Mouse (Mus musculus): ENCODE measurements around the gene Exoc6. TPM values are rescaled to one million over a fixed set of nuclear protein-coding genes. Genes with fewer than 3 reads are reported as not detected.
A peak's percentile ranks its signal among the peaks of the same experiment; 100 is the strongest.

Exoc6 gene
- polyA plus RNA-seq, 2 experiments = 17.3 to 31.6 TPM

DNA sequence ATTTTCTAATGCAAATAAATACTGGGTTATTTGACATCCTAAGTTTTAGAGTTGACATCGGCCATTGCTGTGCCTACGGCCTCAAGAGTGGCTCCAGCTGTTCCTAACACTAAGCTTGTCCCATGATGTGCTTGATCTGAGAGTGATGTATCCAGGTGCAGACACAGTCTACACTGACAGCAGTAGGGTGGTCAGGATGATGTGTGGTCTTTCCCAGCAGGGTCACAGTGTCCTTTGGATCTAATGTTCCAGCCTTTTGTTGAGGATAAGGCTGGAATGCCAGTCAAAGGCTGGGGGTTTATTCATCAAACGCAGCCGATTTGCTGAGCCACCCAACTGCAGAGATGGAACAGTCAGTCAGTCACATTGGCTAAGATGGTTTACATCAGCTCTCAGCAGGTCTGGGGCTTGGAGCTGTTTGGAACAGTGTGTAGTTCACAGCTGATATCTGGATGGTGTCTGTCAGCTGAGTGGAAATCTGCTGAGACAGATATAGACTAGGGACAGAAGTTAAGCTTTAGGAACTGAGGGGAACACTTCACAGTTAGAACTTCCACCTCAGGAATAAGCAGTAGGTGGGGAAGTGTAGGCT, 64.9 kb downstream of the Exoc6 start:
- TF ChIP-seq EP300 (IDR thresholded peaks at IDR 0.05; ENCODE audit: low read depth) (no peak), CTCF (IDR thresholded peaks at IDR 0.05; ENCODE audit: low read depth) (no peak)
- H3K27ac ChIP-seq = no peak overlapping the region
- no peak for DNase-seq (ENCODE audit: low read depth in 3 of 3, low spot score in 3 of 3)
- H3K36me3 ChIP-seq (replicated peaks; ENCODE audit: control insufficient read depth, insufficient read depth, low read depth) = peaks cover 6% of the 10 kb centered on the region
- H3K9ac ChIP-seq (replicated peaks) = no peak overlapping the region
- no peaks in the 10 kb centered on the region for H3K27me3 ChIP-seq (ENCODE audit: control insufficient read depth, insufficient read depth, low read length)
- ATAC-seq (ENCODE audit: insufficient read depth) = no peak
- no peaks in the 10 kb centered on the region for H3K4me1 ChIP-seq (replicated peaks; ENCODE audit: control insufficient read depth in 2 of 2, insufficient read depth in 2 of 2, low read length in 1 of 2)
- no peak overlapping the region for H3K4me2 ChIP-seq (ENCODE audit: low read depth)
- 82% methylated on average over 4 of the region's 4 CpGs for WGBS (ENCODE audit: insufficient replicate concordance)
- H3K9me3 ChIP-seq (ENCODE audit: control insufficient read depth, low read length) = no peaks in the 10 kb centered on the region
- H3K4me3 ChIP-seq (ENCODE audit: insufficient read depth in 1 of 2, low read depth in 2 of 2, low read length in 2 of 2) = no peak overlapping the region

DNA sequence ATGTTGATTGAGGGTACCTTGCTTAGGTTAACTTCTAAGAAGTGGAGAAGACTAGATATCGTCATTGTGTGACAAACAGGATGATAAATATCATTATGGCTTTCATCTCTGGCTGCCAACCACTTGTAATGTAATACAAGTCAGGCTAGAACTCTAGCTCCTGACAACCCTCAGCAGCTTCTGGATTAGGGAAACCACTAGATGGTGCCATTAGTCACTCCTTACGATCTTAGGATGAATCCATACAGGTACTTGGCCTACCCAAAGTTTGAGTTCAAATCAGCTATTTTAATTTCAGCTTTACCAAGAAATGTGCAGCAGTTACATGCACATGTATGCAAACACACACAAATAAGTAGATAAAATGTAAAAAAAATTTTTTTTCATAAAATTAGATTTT, 97.8 kb downstream of the Exoc6 start:
- H3K27ac ChIP-seq = no peak overlapping the region
- no peaks in the 10 kb centered on the region for H3K9me3 ChIP-seq (ENCODE audit: control insufficient read depth, low read length)
- DNase-seq (ENCODE audit: low read depth in 3 of 3, low spot score in 3 of 3) (no peak), ATAC-seq (ENCODE audit: insufficient read depth) (no peak)
- no peaks in the 10 kb centered on the region; the same call in 1 of the 2 replicates for H3K36me3 ChIP-seq (replicated peaks; ENCODE audit: control insufficient read depth, insufficient read depth, low read depth)
- H3K9ac ChIP-seq (replicated peaks) = no peak overlapping the region
- peak; percentile 10; the same call in 1 of the 2 replicates for TF ChIP-seq CTCF (IDR thresholded peaks at IDR 0.05; ENCODE audit: low read depth)
- no peak for TF ChIP-seq EP300 (IDR thresholded peaks at IDR 0.05; ENCODE audit: low read depth)
- no peaks in the 10 kb centered on the region for H3K4me1 ChIP-seq (replicated peaks; ENCODE audit: control insufficient read depth in 2 of 2, insufficient read depth in 2 of 2, low read length in 1 of 2)
- H3K27me3 ChIP-seq (ENCODE audit: control insufficient read depth, insufficient read depth, low read length) = no peaks in the 10 kb centered on the region
- H3K4me3 ChIP-seq (ENCODE audit: insufficient read depth in 1 of 2, low read depth in 2 of 2, low read length in 2 of 2) = no peak overlapping the region
- WGBS (ENCODE audit: insufficient replicate concordance) = 71% methylated on average over 2 of the region's 2 CpGs
- no peak overlapping the region for H3K4me2 ChIP-seq (ENCODE audit: low read depth)

DNA sequence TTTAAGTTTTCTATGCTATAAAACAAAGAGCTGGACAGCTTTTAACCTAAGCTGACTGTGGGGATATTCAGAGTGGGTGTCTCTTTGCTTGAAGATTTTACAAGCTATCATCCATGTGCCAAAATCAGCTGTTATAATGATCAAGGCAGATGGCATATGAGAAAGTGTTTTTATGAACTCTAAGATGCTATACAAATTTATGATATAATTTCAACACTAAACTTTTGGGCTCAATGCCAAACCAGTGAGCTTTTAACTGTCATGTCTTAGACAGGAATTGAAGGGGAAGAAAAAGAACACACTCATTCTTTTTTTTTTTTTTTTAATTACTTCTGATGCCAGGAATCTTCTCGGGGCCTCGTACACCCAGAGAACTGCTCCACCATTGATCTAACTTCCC, 100.3 kb downstream of the Exoc6 start:
- Histone ChIP-seq H3K4me2 (ENCODE audit: low read depth) (no peak overlapping the region), H3K36me3 (replicated peaks; ENCODE audit: control insufficient read depth, insufficient read depth, low read depth) (no peaks in the 10 kb centered on the region; the same call in 1 of the 2 replicates), H3K4me3 (ENCODE audit: insufficient read depth in 1 of 2, low read depth in 2 of 2, low read length in 2 of 2) (no peak overlapping the region), H3K9ac (replicated peaks) (no peak overlapping the region), H3K9me3 (ENCODE audit: control insufficient read depth, low read length) (no peaks in the 10 kb centered on the region), H3K27ac (no peak overlapping the region), H3K4me1 (replicated peaks; ENCODE audit: control insufficient read depth in 2 of 2, insufficient read depth in 2 of 2, low read length in 1 of 2) (peaks cover 0 to 2% of the 10 kb centered on the region in 2 experiments; a peak in 1 of 4 replicates), H3K27me3 (ENCODE audit: control insufficient read depth, insufficient read depth, low read length) (no peaks in the 10 kb centered on the region)
- ATAC-seq (ENCODE audit: insufficient read depth) (no peak), DNase-seq (ENCODE audit: low read depth in 3 of 3, low spot score in 3 of 3) (no peak)
- 60% methylated on average over 2 of the region's 2 CpGs for WGBS (ENCODE audit: insufficient replicate concordance)
- TF ChIP-seq CTCF (IDR thresholded peaks at IDR 0.05; ENCODE audit: low read depth) = no peak
- TF ChIP-seq EP300 (IDR thresholded peaks at IDR 0.05; ENCODE audit: low read depth) = no peak

DNA sequence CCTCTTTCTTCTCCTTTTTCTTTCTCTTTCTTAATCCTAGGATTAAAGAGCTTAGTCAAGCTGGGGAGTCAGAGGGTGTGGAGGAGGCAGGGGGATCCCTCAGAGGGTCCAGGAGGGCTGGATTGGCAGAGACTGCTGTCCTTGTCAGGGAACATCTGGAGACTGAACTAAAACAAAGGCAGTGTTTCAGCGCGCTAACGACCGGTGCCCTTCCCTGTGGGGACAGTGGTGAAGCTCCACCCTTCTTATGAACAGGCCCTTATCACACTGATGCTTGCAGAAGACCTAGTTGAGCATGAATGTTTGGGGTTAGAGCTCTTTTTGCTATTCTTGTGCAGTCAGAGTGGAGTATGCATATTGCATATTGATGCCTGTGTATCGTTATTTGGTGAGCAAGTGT, 103.8 kb downstream of the Exoc6 start:
- H3K9ac ChIP-seq (replicated peaks) = no peak overlapping the region
- ATAC-seq (ENCODE audit: insufficient read depth) (no peak; the same call in 1 of the 2 replicates), DNase-seq (ENCODE audit: low read depth in 3 of 3, low spot score in 3 of 3) (no peak)
- no peak overlapping the region for H3K4me2 ChIP-seq (ENCODE audit: low read depth)
- no peak overlapping the region for H3K27ac ChIP-seq
- no peaks in the 10 kb centered on the region for H3K36me3 ChIP-seq (replicated peaks; ENCODE audit: control insufficient read depth, insufficient read depth, low read depth)
- H3K4me1 ChIP-seq (replicated peaks; ENCODE audit: control insufficient read depth in 2 of 2, insufficient read depth in 2 of 2, low read length in 1 of 2) = peaks cover 0 to 2% of the 10 kb centered on the region in 2 experiments; a peak in 1 of 4 replicates
- no peaks in the 10 kb centered on the region for H3K27me3 ChIP-seq (ENCODE audit: control insufficient read depth, insufficient read depth, low read length)
- H3K4me3 ChIP-seq (ENCODE audit: insufficient read depth in 1 of 2, low read depth in 2 of 2, low read length in 2 of 2) = no peak overlapping the region
- 32% methylated on average over 5 of the region's 5 CpGs for WGBS (ENCODE audit: insufficient replicate concordance)
- TF ChIP-seq CTCF (IDR thresholded peaks at IDR 0.05; ENCODE audit: low read depth) = no peak
- TF ChIP-seq EP300 (IDR thresholded peaks at IDR 0.05; ENCODE audit: low read depth) = no peak
- no peaks in the 10 kb centered on the region for H3K9me3 ChIP-seq (ENCODE audit: control insufficient read depth, low read length)

DNA sequence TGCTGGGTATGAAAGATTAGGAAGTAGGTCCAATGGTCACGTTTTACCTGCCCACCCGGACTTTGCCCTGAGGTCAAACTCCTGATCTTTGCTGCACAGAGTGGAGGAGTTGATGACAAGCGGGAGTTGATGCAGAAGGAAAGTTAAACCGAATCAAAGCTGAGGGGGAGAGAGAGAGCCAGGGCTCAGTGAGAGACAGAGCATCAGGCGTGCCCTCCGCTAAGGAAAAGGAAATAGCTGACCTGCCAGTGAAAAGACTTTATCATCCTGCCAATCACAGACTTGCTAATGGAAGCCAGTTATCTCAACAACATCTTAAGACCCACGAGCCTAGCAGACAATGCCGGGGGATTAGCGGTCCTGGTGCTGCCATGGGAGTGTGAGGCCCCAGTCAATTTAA, 106.2 kb downstream of the Exoc6 start:
- DNase-seq (ENCODE audit: low read depth in 3 of 3, low spot score in 3 of 3) = no peak
- TF ChIP-seq CTCF (IDR thresholded peaks at IDR 0.05; ENCODE audit: low read depth) (no peak), EP300 (IDR thresholded peaks at IDR 0.05; ENCODE audit: low read depth) (no peak)
- Histone ChIP-seq H3K4me3 (ENCODE audit: insufficient read depth in 1 of 2, low read depth in 2 of 2, low read length in 2 of 2) (no peak overlapping the region), H3K36me3 (replicated peaks; ENCODE audit: control insufficient read depth, insufficient read depth, low read depth) (no peaks in the 10 kb centered on the region), H3K27ac (no peak overlapping the region), H3K9ac (replicated peaks) (no peak overlapping the region), H3K27me3 (ENCODE audit: control insufficient read depth, insufficient read depth, low read length) (no peaks in the 10 kb centered on the region), H3K4me1 (replicated peaks; ENCODE audit: control insufficient read depth in 2 of 2, insufficient read depth in 2 of 2, low read length in 1 of 2) (peaks cover 0 to 2% of the 10 kb centered on the region in 2 experiments; a peak in 1 of 4 replicates), H3K9me3 (ENCODE audit: control insufficient read depth, low read length) (no peaks in the 10 kb centered on the region), H3K4me2 (ENCODE audit: low read depth) (no peak overlapping the region)
- no peak for ATAC-seq (ENCODE audit: insufficient read depth)
- WGBS (ENCODE audit: insufficient replicate concordance) = 52% methylated on average over 9 of the region's 9 CpGs
